Mouse (Mus musculus): ENCODE measurements around the gene Obscn. TPM values are rescaled to one million over a fixed set of nuclear protein-coding genes. Genes with fewer than 3 reads are reported as not detected.

Obscn gene
- polyA plus RNA-seq, 1 experiment: not detected

DNA sequence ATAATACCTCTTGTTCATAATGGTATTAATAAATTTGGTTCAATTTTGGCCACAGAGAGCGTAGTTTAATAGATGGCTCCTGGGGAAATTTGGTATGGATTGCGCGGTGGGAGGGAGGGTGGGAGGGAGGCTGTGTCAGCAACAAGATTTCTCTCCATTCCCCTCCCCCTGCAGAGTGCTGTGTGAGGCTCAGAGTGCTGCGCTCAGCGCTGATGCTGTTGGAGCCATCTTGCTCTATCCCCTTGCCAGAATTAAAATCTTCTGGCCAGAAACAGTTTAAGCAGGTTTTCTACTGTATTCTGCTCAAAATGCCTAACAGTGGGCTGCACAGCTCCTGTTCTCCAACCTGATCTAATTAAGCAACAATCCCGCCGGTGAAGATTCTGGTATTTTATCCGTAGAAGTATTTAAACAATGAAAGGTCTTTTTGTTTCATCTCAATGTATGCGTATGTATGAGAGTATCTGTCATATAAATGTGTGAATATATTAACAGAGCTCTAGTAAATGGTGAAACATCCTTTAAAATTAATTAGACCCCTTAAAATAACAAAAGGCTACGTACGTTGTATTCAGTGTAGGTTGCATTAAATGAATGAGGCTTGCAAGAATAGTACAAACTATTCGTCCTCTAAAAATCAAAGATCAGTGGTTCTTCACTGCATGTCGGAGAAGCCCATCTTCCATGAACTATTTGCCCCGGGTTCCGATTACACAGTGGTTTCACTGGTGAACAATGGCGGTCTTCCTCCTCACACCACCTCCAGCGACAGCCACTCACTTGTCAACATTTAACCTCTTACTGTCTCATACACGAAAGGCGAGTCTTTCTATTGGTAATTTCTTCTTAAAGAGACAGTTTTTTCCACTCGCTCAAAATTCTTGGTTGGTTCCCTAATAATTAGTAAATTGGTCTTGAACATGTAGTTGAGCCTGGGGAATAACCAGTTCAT, 186.4 kb downstream of the Obscn start:
- Histone ChIP-seq H3K27ac (ENCODE audit: insufficient read depth, low read depth, low read length) (peak overlapping the region; percentile 99), H3K4me3 (ENCODE audit: insufficient read depth, low read depth, low read length) (peak overlapping the region; percentile 91), H3K4me1 (ENCODE audit: control insufficient read depth, insufficient read depth, low read length) (peaks cover 7% of the 10 kb centered on the region)
- WGBS: 4% methylated on average over 20 of the region's 20 CpGs
- TF ChIP-seq CTCF (IDR thresholded peaks at IDR 0.05; ENCODE audit: insufficient read depth, low read depth, low read length): no peak
- no peak for TF ChIP-seq POLR2A (IDR thresholded peaks at IDR 0.05; ENCODE audit: insufficient read depth, low read depth, low read length)

GRCm38 (mm10) chr11:58948542-58949479, 187.4 kb downstream of the Obscn start, which contains the start of gene Hist3h2ba:
TSS of gene Hist3h2ba (plus strand) at chr11:58948920.
- peak; percentile 99 for TF ChIP-seq POLR2A (IDR thresholded peaks at IDR 0.05; ENCODE audit: insufficient read depth, low read depth, low read length)
- no peak for TF ChIP-seq CTCF (IDR thresholded peaks at IDR 0.05; ENCODE audit: insufficient read depth, low read depth, low read length)
- H3K4me3 ChIP-seq (ENCODE audit: insufficient read depth, low read depth, low read length): peak within 1 kb of the TSS; percentile 91
- peak within 1 kb of the TSS; percentile 99 for H3K27ac ChIP-seq (ENCODE audit: insufficient read depth, low read depth, low read length)
- H3K4me1 ChIP-seq (ENCODE audit: control insufficient read depth, insufficient read depth, low read length): peaks cover 15% of the 10 kb centered on the region
- under 1% methylated on average over 48 of the region's 48 CpGs for WGBS

DNA sequence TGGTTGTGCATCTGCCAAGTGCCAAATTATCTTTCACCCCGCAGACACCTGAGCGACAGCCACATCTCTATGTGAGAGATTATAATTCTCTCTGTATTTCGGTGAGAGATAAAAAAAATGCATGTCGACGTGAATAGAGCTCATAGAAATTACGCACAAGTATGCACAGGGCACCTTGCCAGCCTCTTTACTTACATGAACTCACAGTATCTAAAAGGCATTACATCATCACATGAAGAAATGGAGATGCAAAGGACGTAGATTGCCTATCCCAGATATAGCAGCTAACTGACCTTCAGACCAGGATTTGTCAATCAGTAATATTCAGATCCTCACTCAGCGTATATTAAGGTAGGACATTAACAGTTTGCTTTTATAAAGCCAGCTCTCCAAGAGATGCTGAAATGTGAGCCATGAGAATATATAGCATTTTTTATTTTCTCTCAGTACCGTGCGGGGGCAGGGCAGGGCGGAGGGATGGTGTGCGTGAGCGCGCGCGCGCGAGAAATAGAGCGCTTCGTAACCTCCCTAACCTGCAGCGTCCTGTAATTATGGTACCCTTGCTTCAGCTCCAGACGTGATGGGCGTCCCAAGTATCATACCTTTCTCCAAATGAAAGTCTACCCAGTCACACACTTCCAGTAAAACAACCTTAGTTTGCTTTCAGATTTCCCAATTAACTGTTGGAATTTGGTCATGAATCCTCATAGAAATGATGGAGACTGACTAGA, 188.2 kb downstream of the Obscn start:
- peak overlapping the region; percentile 54 for H3K4me3 ChIP-seq (ENCODE audit: insufficient read depth, low read depth, low read length)
- H3K4me1 ChIP-seq (ENCODE audit: control insufficient read depth, insufficient read depth, low read length): peaks cover 19% of the 10 kb centered on the region
- H3K27ac ChIP-seq (ENCODE audit: insufficient read depth, low read depth, low read length): peak overlapping the region; percentile 98
- WGBS: 4% methylated on average over 23 of the region's 23 CpGs
- TF ChIP-seq CTCF (IDR thresholded peaks at IDR 0.05; ENCODE audit: insufficient read depth, low read depth, low read length) (no peak), POLR2A (IDR thresholded peaks at IDR 0.05; ENCODE audit: insufficient read depth, low read depth, low read length) (no peak)

- no peak overlapping the region for H3K4me3 ChIP-seq (ENCODE audit: insufficient read depth, low read depth, low read length)
- peaks cover 19% of the 10 kb centered on the region for H3K4me1 ChIP-seq (ENCODE audit: control insufficient read depth, insufficient read depth, low read length)
These were observed 188.9 kb downstream of the Obscn start for GRCm38 (mm10) chr11:58947306-58947705.

More at GRCm38 (mm10) chr11:58947306-58947705, 188.9 kb downstream of the Obscn start:
- TF ChIP-seq POLR2A (IDR thresholded peaks at IDR 0.05; ENCODE audit: insufficient read depth, low read depth, low read length) (no peak), CTCF (IDR thresholded peaks at IDR 0.05; ENCODE audit: insufficient read depth, low read depth, low read length) (no peak)
- H3K27ac ChIP-seq (ENCODE audit: insufficient read depth, low read depth, low read length): peak overlapping the region; percentile 98
- 58% methylated on average over 3 of the region's 3 CpGs for WGBS

Other genes with a start within 250 kb of the Obscn start
- not detected in 2 replicates for gene Zfp39, start 232.2 kb downstream of the Obscn start, polyA plus RNA-seq (2012; ENCODE audit: insufficient read depth, insufficient read length, low replicate concordance, missing spikeins)
- not detected in 2 replicates for gene Btnl10, start 218.5 kb downstream of the Obscn start, polyA plus RNA-seq (2012; ENCODE audit: insufficient read depth, insufficient read length, low replicate concordance, missing spikeins)
- gene Rnf187, start 197.5 kb downstream of the Obscn start, polyA plus RNA-seq (2012; ENCODE audit: insufficient read depth, insufficient read length, low replicate concordance, missing spikeins): not detected in 2 replicates
- gene Hist3h2ba, start 187.5 kb downstream of the Obscn start, polyA plus RNA-seq (2012; ENCODE audit: insufficient read depth, insufficient read length, low replicate concordance, missing spikeins): not detected in 2 replicates
- not detected in 2 replicates for gene Hist3h2a, start 181.7 kb downstream of the Obscn start, polyA plus RNA-seq (2012; ENCODE audit: insufficient read depth, insufficient read length, low replicate concordance, missing spikeins)
- gene Trim17, start 181.7 kb downstream of the Obscn start, polyA plus RNA-seq (2012; ENCODE audit: insufficient read depth, insufficient read length, low replicate concordance, missing spikeins): not detected in 2 replicates
- not detected in 2 replicates for gene Trim11, start 158.3 kb downstream of the Obscn start, polyA plus RNA-seq (2012; ENCODE audit: insufficient read depth, insufficient read length, low replicate concordance, missing spikeins)
- not detected in 2 replicates for gene Iba57, start 27.3 kb upstream of the Obscn start, polyA plus RNA-seq (2012; ENCODE audit: insufficient read depth, insufficient read length, low replicate concordance, missing spikeins)
- not detected in 2 replicates for gene Gjc2, start 46.8 kb upstream of the Obscn start, polyA plus RNA-seq (2012; ENCODE audit: insufficient read depth, insufficient read length, low replicate concordance, missing spikeins)
- gene Guk1, start 55.8 kb upstream of the Obscn start, polyA plus RNA-seq (2012; ENCODE audit: insufficient read depth, insufficient read length, low replicate concordance, missing spikeins): not detected in 2 replicates
- gene Mrpl55, start 66.1 kb upstream of the Obscn start, polyA plus RNA-seq (2012; ENCODE audit: insufficient read depth, insufficient read length, low replicate concordance, missing spikeins): not detected in 2 replicates
- not detected in 2 replicates for gene 2310033P09Rik, start 71.9 kb upstream of the Obscn start, polyA plus RNA-seq (2012; ENCODE audit: insufficient read depth, insufficient read length, low replicate concordance, missing spikeins)
- 324 and 570 TPM in 2 replicates for gene Arf1, start 91.9 kb upstream of the Obscn start, polyA plus RNA-seq (2012; ENCODE audit: insufficient read depth, insufficient read length, low replicate concordance, missing spikeins)
- gene Wnt3a, start 154.3 kb upstream of the Obscn start, polyA plus RNA-seq (2012; ENCODE audit: insufficient read depth, insufficient read length, low replicate concordance, missing spikeins): not detected in 2 replicates
- not detected in 2 replicates for gene Wnt9a, start 170.5 kb upstream of the Obscn start, polyA plus RNA-seq (2012; ENCODE audit: insufficient read depth, insufficient read length, low replicate concordance, missing spikeins)
- not detected in 2 replicates for gene Prss38, start 239.3 kb upstream of the Obscn start, polyA plus RNA-seq (2012; ENCODE audit: insufficient read depth, insufficient read length, low replicate concordance, missing spikeins)

Measured in olfactory bulb, adult 2 months (tissue).